Mouse (Mus musculus) thymus, postnatal 36 days (tissue): ENCODE data around the gene Arhgef33.
"Not testable (repeated sequence)": the region's sequence is repeated elsewhere in the genome, so short reads cannot be mapped to it uniquely, and the experiment has no call there.

Experiments used
- DNase-seq, 2 experiments: peaks; one replicate each; pipeline ENCODE4 v3.0.0; 2022; ENCODE audit warnings: mixed read lengths in 2 of 2

The Arhgef33 gene

GRCm38 (mm10) chr17:80347234-80347633 lies 40.0 kb downstream of the Arhgef33 start:
- DNase-seq = no peak

GRCm38 (mm10) chr17:80360245-80360644 lies 53.0 kb downstream of the Arhgef33 start:
- DNase-seq = no peak

- DNase-seq = no peak
Observed at GRCm38 (mm10) chr17:80367276-80367675, 60.1 kb downstream of the Arhgef33 start.

- no peak for DNase-seq
Observed at GRCm38 (mm10) chr17:80368606-80369005, 61.4 kb downstream of the Arhgef33 start.

GRCm38 (mm10) chr17:80372989-80373725 lies 66.0 kb downstream of the Arhgef33 start, which contains the start of gene Gm10190:
Gm10190 (minus strand) TSS chr17:80373541.
- DNase-seq = peak; percentile 89 to 92

- no peak for DNase-seq
Observed at GRCm38 (mm10) chr17:80373726-80374096, 66.5 kb downstream of the Arhgef33 start.

- not testable (repeated sequence) for DNase-seq
Observed at GRCm38 (mm10) chr17:80378386-80378785, 71.2 kb downstream of the Arhgef33 start.

GRCm38 (mm10) chr17:80385671-80386070 lies 78.5 kb downstream of the Arhgef33 start:
- DNase-seq = no peak

GRCm38 (mm10) chr17:80390024-80390423 lies 82.8 kb downstream of the Arhgef33 start:
- no peak for DNase-seq

GRCm38 (mm10) chr17:80391423-80392403 lies 84.5 kb downstream of the Arhgef33 start:
- peak; percentile 72 to 77 for DNase-seq

- DNase-seq = no peak
Observed at GRCm38 (mm10) chr17:80398243-80398642, 91.0 kb downstream of the Arhgef33 start.

GRCm38 (mm10) chr17:80411182-80411581 lies 104.0 kb downstream of the Arhgef33 start:
- no peak for DNase-seq

GRCm38 (mm10) chr17:80418572-80419210 lies 111.5 kb downstream of the Arhgef33 start:
- no peak for DNase-seq

- DNase-seq = no peak
Observed at GRCm38 (mm10) chr17:80420998-80421397, 113.8 kb downstream of the Arhgef33 start.

GRCm38 (mm10) chr17:80426171-80426570 lies 119.0 kb downstream of the Arhgef33 start:
- DNase-seq = no peak

- no peak for DNase-seq
Observed at GRCm38 (mm10) chr17:80426901-80427300, 119.7 kb downstream of the Arhgef33 start.

- DNase-seq = no peak
Observed at GRCm38 (mm10) chr17:80427966-80428365, 120.8 kb downstream of the Arhgef33 start.

GRCm38 (mm10) chr17:80431997-80432396 lies 124.8 kb downstream of the Arhgef33 start:
- DNase-seq = no peak

- no peak for DNase-seq
Observed at GRCm38 (mm10) chr17:80434430-80434829, 127.2 kb downstream of the Arhgef33 start.

- no peak for DNase-seq
Observed at GRCm38 (mm10) chr17:80435680-80436079, 128.5 kb downstream of the Arhgef33 start.

- DNase-seq = no peak
Observed at GRCm38 (mm10) chr17:80445433-80445832, 138.2 kb downstream of the Arhgef33 start.

- no peak for DNase-seq
Observed at GRCm38 (mm10) chr17:80446470-80446869, 139.3 kb downstream of the Arhgef33 start.
